Mouse (Mus musculus) hindbrain, embryonic 10.5 days (tissue): ENCODE data around the gene Tgoln1. TPM values are rescaled to one million over a fixed set of nuclear protein-coding genes. Genes with fewer than 3 reads are reported as not detected.
A peak's percentile ranks its signal among the peaks of the same experiment; 100 is the strongest.

Experiments used
- DNase-seq: peaks from one replicate; pipeline ENCODE4 v3.0.0-alpha.2; 2017; ENCODE audit warnings: low spot score
- H3K27ac ChIP-seq: fragments of 300-500 bp; sonication (generic); 2 replicates; pipeline ENCODE4 v1.5.1; 2016; ENCODE audit warnings: mild to moderate bottlenecking, moderate library complexity
- H3K27me3 ChIP-seq: fragments of 300-500 bp; sonication (generic); 2 replicates; pipeline ENCODE4 v1.6.1; 2016; ENCODE audit warnings: mild to moderate bottlenecking; ENCODE audit not compliant: poor library complexity, insufficient read depth, severe bottlenecking
- H3K36me3 ChIP-seq: fragments of 300-500 bp; sonication (generic); 2 replicates; pipeline ENCODE4 v1.6.1; 2016; ENCODE audit warnings: mild to moderate bottlenecking, moderate library complexity
- H3K4me1 ChIP-seq: fragments of 300-500 bp; sonication (generic); replicated peaks from 2 replicates; pipeline ENCODE4 v1.6.1; 2016; ENCODE audit warnings: mild to moderate bottlenecking
- H3K4me3 ChIP-seq: fragments of 300-500 bp; sonication (generic); 2 replicates; pipeline ENCODE4 v1.5.1; 2016; ENCODE audit warnings: mild to moderate bottlenecking, moderate library complexity
- H3K9me3 ChIP-seq: fragments of 300-500 bp; sonication (generic); 2 replicates; pipeline ENCODE4 v1.6.1; 2016; ENCODE audit warnings: mild to moderate bottlenecking, moderate library complexity
- WGBS: fragments of 180-500 bp; shearing (Covaris S2); methylation state at CpG from one replicate; pipeline ENCODE4 v1.1.7; 2016; 5-methylcytosine and 5-hydroxymethylcytosine counted together
- polyA plus RNA-seq: library from polyadenylated mRNA; unstranded; fragments of >200 nt; fragmentation: Nextera tagmentation; extraction: Ambion mirVana; gene quantifications from 2 replicates; pipeline ENCODE4 v1.2.1, GENCODE M21; 2016

The Tgoln1 gene
- polyA plus RNA-seq, 1 experiment from 2014 or later: 32.7 TPM

GRCm38 (mm10) chr6:72647383-72647820 lies 30.6 kb upstream of the Tgoln1 start:
- H3K36me3 ChIP-seq: peaks cover 17% of the 10 kb centered on the region

GRCm38 (mm10) chr6:72645364-72645763 lies 28.6 kb upstream of the Tgoln1 start:
- Histone ChIP-seq H3K4me3 (no peak overlapping the region), H3K4me1 (peaks cover 14% of the 10 kb centered on the region), H3K36me3 (peaks cover 21% of the 10 kb centered on the region), H3K27ac (no peak overlapping the region), H3K9me3 (no peaks in the 10 kb centered on the region), H3K27me3 (no peaks in the 10 kb centered on the region)
- DNase-seq: no peak
- 92% methylated on average over 7 of the region's 7 CpGs for WGBS

More at GRCm38 (mm10) chr6:72647383-72647820, 30.6 kb upstream of the Tgoln1 start:
- peak; percentile 74 for DNase-seq
- no peaks in the 10 kb centered on the region for H3K27me3 ChIP-seq
- H3K9me3 ChIP-seq: no peaks in the 10 kb centered on the region
- H3K4me3 ChIP-seq: no peak overlapping the region
- no peak overlapping the region for H3K27ac ChIP-seq
- H3K4me1 ChIP-seq: peaks cover 17% of the 10 kb centered on the region
- WGBS: 69% methylated on average over 10 of the region's 10 CpGs

- Histone ChIP-seq H3K27me3 (no peaks in the 10 kb centered on the region), H3K36me3 (peaks cover 23% of the 10 kb centered on the region), H3K9me3 (no peaks in the 10 kb centered on the region), H3K27ac (no peak overlapping the region), H3K4me3 (no peak overlapping the region), H3K4me1 (peaks cover 14% of the 10 kb centered on the region)
- 90% methylated on average over 4 of the region's 4 CpGs for WGBS
- DNase-seq: no peak
Observed at GRCm38 (mm10) chr6:72644576-72644975, 27.8 kb upstream of the Tgoln1 start.

GRCm38 (mm10) chr6:72641218-72641954 lies 24.6 kb upstream of the Tgoln1 start:
- H3K27me3 ChIP-seq: no peaks in the 10 kb centered on the region
- DNase-seq: no peak

GRCm38 (mm10) chr6:72636940-72637339 lies 20.1 kb upstream of the Tgoln1 start:
- Histone ChIP-seq H3K27me3 (no peaks in the 10 kb centered on the region), H3K27ac (no peak overlapping the region), H3K4me3 (no peak overlapping the region), H3K9me3 (no peaks in the 10 kb centered on the region), H3K36me3 (peaks cover 18% of the 10 kb centered on the region), H3K4me1 (peaks cover 8% of the 10 kb centered on the region; the same call in 1 of the 2 replicates)
- no peak for DNase-seq
- 80% methylated on average over 3 of the region's 3 CpGs for WGBS

More at GRCm38 (mm10) chr6:72641218-72641954, 24.6 kb upstream of the Tgoln1 start:
- H3K36me3 ChIP-seq: 0 out of 2 replicates have a peak, but pooled peaks cover 5% of the 10 kb centered on the region
- no peak overlapping the region for H3K27ac ChIP-seq
- no peak overlapping the region for H3K4me3 ChIP-seq
- H3K9me3 ChIP-seq: no peaks in the 10 kb centered on the region
- peaks cover under 1% of the 10 kb centered on the region; the same call in 1 of the 2 replicates for H3K4me1 ChIP-seq
- WGBS: 82% methylated on average over 18 of the region's 18 CpGs

GRCm38 (mm10) chr6:72635760-72636431 lies 19.1 kb upstream of the Tgoln1 start:
- 53% methylated on average over 12 of the region's 12 CpGs for WGBS

GRCm38 (mm10) chr6:72634311-72634710 lies 17.5 kb upstream of the Tgoln1 start:
- H3K36me3 ChIP-seq: peaks cover 39% of the 10 kb centered on the region
- WGBS: 68% methylated on average over 10 of the region's 10 CpGs
- DNase-seq: no peak

More at GRCm38 (mm10) chr6:72635760-72636431, 19.1 kb upstream of the Tgoln1 start:
- Histone ChIP-seq H3K36me3 (peaks cover 28% of the 10 kb centered on the region), H3K4me1 (peaks cover 8% of the 10 kb centered on the region; the same call in 1 of the 2 replicates), H3K9me3 (no peaks in the 10 kb centered on the region), H3K27me3 (no peaks in the 10 kb centered on the region), H3K4me3 (no peak overlapping the region), H3K27ac (peak overlapping the region; percentile 45; the same call in 1 of the 2 replicates)
- DNase-seq: peak; percentile 60

GRCm38 (mm10) chr6:72631700-72632099 lies 14.9 kb upstream of the Tgoln1 start:
- Histone ChIP-seq H3K27ac (no peak overlapping the region), H3K4me3 (no peak overlapping the region), H3K9me3 (no peaks in the 10 kb centered on the region), H3K36me3 (peaks cover 61% of the 10 kb centered on the region), H3K27me3 (no peaks in the 10 kb centered on the region), H3K4me1 (peaks cover 8% of the 10 kb centered on the region; the same call in 1 of the 2 replicates)
- 84% methylated on average over 6 of the region's 6 CpGs for WGBS
- DNase-seq: no peak

More at GRCm38 (mm10) chr6:72634311-72634710, 17.5 kb upstream of the Tgoln1 start:
- Histone ChIP-seq H3K27ac (no peak overlapping the region), H3K9me3 (no peaks in the 10 kb centered on the region), H3K4me3 (no peak overlapping the region), H3K4me1 (peaks cover 8% of the 10 kb centered on the region; the same call in 1 of the 2 replicates), H3K27me3 (no peaks in the 10 kb centered on the region)

GRCm38 (mm10) chr6:72630961-72631360 lies 14.2 kb upstream of the Tgoln1 start:
- WGBS: 95% methylated on average over 14 of the region's 14 CpGs
- no peak overlapping the region for H3K27ac ChIP-seq
- H3K4me1 ChIP-seq: 0 out of 2 replicates have a peak, but pooled peaks cover 4% of the 10 kb centered on the region
- no peak overlapping the region for H3K4me3 ChIP-seq
- peaks cover 69% of the 10 kb centered on the region for H3K36me3 ChIP-seq
- H3K27me3 ChIP-seq: no peaks in the 10 kb centered on the region
- DNase-seq: no peak
- H3K9me3 ChIP-seq: no peaks in the 10 kb centered on the region

- WGBS: 94% methylated on average over 2 of the region's 2 CpGs
- DNase-seq: no peak
- Histone ChIP-seq H3K9me3 (no peaks in the 10 kb centered on the region), H3K36me3 (peaks cover 69% of the 10 kb centered on the region), H3K27me3 (no peaks in the 10 kb centered on the region), H3K4me1 (0 out of 2 replicates have a peak, but pooled peaks cover 4% of the 10 kb centered on the region), H3K4me3 (no peak overlapping the region), H3K27ac (no peak overlapping the region)
Observed at GRCm38 (mm10) chr6:72630370-72630769, 13.6 kb upstream of the Tgoln1 start.

GRCm38 (mm10) chr6:72627276-72627675 lies 10.5 kb upstream of the Tgoln1 start:
- DNase-seq: no peak
- H3K9me3 ChIP-seq: no peaks in the 10 kb centered on the region
- H3K4me3 ChIP-seq: no peak overlapping the region
- no peak overlapping the region for H3K27ac ChIP-seq
- 96% methylated on average over 16 of the region's 16 CpGs for WGBS
- peaks cover 60% of the 10 kb centered on the region for H3K36me3 ChIP-seq
- H3K4me1 ChIP-seq: no peaks in the 10 kb centered on the region
- no peaks in the 10 kb centered on the region for H3K27me3 ChIP-seq

- H3K4me1 ChIP-seq: no peaks in the 10 kb centered on the region
- no peak overlapping the region for H3K4me3 ChIP-seq
- DNase-seq: no peak
- H3K27me3 ChIP-seq: no peaks in the 10 kb centered on the region
- H3K9me3 ChIP-seq: no peaks in the 10 kb centered on the region
- H3K36me3 ChIP-seq: peaks cover 51% of the 10 kb centered on the region
- H3K27ac ChIP-seq: no peak overlapping the region
- 87% methylated on average over 7 of the region's 7 CpGs for WGBS
Observed at GRCm38 (mm10) chr6:72626391-72626790, 9.6 kb upstream of the Tgoln1 start.
